Mouse (Mus musculus) gonadal fat pad, adult 2 months (tissue): Measurements from ENCODE around the gene Setd4. TPM values are rescaled to one million over a fixed set of nuclear protein-coding genes. Genes with fewer than 3 reads are reported as not detected.
"Not testable (repeated sequence)": the region's sequence is repeated elsewhere in the genome, so short reads cannot be mapped to it uniquely, and the experiment has no call there.

Experiments used
- DNase-seq: peaks from one replicate; pipeline ENCODE4 v3.0.0-alpha.2; 2012; ENCODE audit warnings: low read depth
- polyA plus RNA-seq: library from polyadenylated mRNA; depleted of rRNA; stranded (reverse); fragments of >200 nt; gene quantifications from 2 replicates; pipeline ENCODE4 v1.2.3, GENCODE M21; 2012; rRNA removed

Gene Setd4
- 6.3 and 9.0 TPM in 2 replicates for polyA plus RNA-seq

GRCm38 (mm10) chr16:93603439-93604212, at the start of gene Setd4:
TSS of gene Setd4 (minus strand) at chr16:93604063.
- no peak for DNase-seq

GRCm38 (mm10) chr16:93648441-93649183, 44.7 kb upstream of the Setd4 start:
- no peak for DNase-seq

- DNase-seq: no peak
Observed at GRCm38 (mm10) chr16:93644006-93644405, 40.1 kb upstream of the Setd4 start.

GRCm38 (mm10) chr16:93627761-93628400, 24.0 kb upstream of the Setd4 start, which contains the start of gene Gm5678:
TSS of gene Gm5678 (plus strand) at chr16:93628097.
- DNase-seq: no peak

GRCm38 (mm10) chr16:93626745-93627144, 22.9 kb upstream of the Setd4 start:
- DNase-seq: no peak

- no peak for DNase-seq
Observed at GRCm38 (mm10) chr16:93624671-93625070, 20.8 kb upstream of the Setd4 start.

GRCm38 (mm10) chr16:93623759-93624158, 19.9 kb upstream of the Setd4 start:
- DNase-seq: not testable (repeated sequence)

- DNase-seq: no peak
Observed at GRCm38 (mm10) chr16:93615118-93615870, 11.4 kb upstream of the Setd4 start.

- no peak for DNase-seq
Observed at GRCm38 (mm10) chr16:93610961-93611360, 7.1 kb upstream of the Setd4 start.

GRCm38 (mm10) chr16:93609796-93610195, 5.9 kb upstream of the Setd4 start:
- DNase-seq: no peak

GRCm38 (mm10) chr16:93608731-93609130, 4.9 kb upstream of the Setd4 start:
- DNase-seq: no peak

GRCm38 (mm10) chr16:93607669-93608101, 3.8 kb upstream of the Setd4 start:
- DNase-seq: no peak

GRCm38 (mm10) chr16:93606146-93606545, 2.3 kb upstream of the Setd4 start:
- DNase-seq: no peak

- DNase-seq: no peak
Observed at GRCm38 (mm10) chr16:93605553-93605952, 1.7 kb upstream of the Setd4 start, which contains the start of gene Cbr1. TSS of gene Cbr1 (plus strand) at chr16:93605853.

GRCm38 (mm10) chr16:93604481-93604969, 662 bp upstream of the Setd4 start:
- no peak for DNase-seq

GRCm38 (mm10) chr16:93599461-93599860, 4.4 kb downstream of the Setd4 start:
- no peak for DNase-seq

GRCm38 (mm10) chr16:93597551-93597950, 6.3 kb downstream of the Setd4 start:
- no peak for DNase-seq

- DNase-seq: no peak
Observed at GRCm38 (mm10) chr16:93596807-93597206, 7.1 kb downstream of the Setd4 start.

GRCm38 (mm10) chr16:93595766-93596165, 8.1 kb downstream of the Setd4 start:
- no peak for DNase-seq

GRCm38 (mm10) chr16:93594448-93594847, 9.4 kb downstream of the Setd4 start:
- DNase-seq: no peak

- DNase-seq: no peak
Observed at GRCm38 (mm10) chr16:93593406-93593805, 10.5 kb downstream of the Setd4 start.
